Mouse (Mus musculus) ES-E14 (cell line): Measurements from ENCODE around the gene Zc3h15. TPM values are rescaled to one million over a fixed set of nuclear protein-coding genes. Genes with fewer than 3 reads are reported as not detected.

Source experiments
- DNase-seq: peaks from one replicate; pipeline ENCODE4 v3.0.0-alpha.2; 2013; ENCODE audit warnings: low read depth, low spot score
- H3K27ac ChIP-seq: 2 replicates; pipeline ENCODE4 v1.5.1; 2012; ENCODE audit warnings: low read depth, mild to moderate bottlenecking, low read length, moderate library complexity, mixed read lengths; ENCODE audit not compliant: poor library complexity, insufficient read depth, severe bottlenecking
- H3K36me3 ChIP-seq: 2 replicates; pipeline ENCODE4 v1.6.1; 2012; ENCODE audit warnings: mild to moderate bottlenecking, low read length, moderate library complexity, mixed read lengths; ENCODE audit not compliant: control insufficient read depth, poor library complexity, insufficient read depth, severe bottlenecking
- H3K4me1 ChIP-seq, 2 experiments: fragments of 150-350 bp in 1 of 2; sonication (generic) in 1 of 2; 2 replicates each; pipeline ENCODE4 v1.6.1; 2012; ENCODE audit warnings: low read length in 2 of 2, mild to moderate bottlenecking in 1 of 2, mixed read lengths in 1 of 2; ENCODE audit not compliant: control insufficient read depth in 2 of 2, insufficient read depth in 2 of 2, poor library complexity in 1 of 2
- H3K4me3 ChIP-seq, 2 experiments: fragments of 150-350 bp in 1 of 2; sonication (generic) in 1 of 2; 2 replicates each; pipeline ENCODE4 v1.5.1; 2012; ENCODE audit warnings: low read length in 2 of 2, low read depth in 1 of 2, mild to moderate bottlenecking in 1 of 2, mixed read lengths in 1 of 2; ENCODE audit not compliant: insufficient read depth in 1 of 2, poor library complexity in 1 of 2, severe bottlenecking in 1 of 2
- H3K9ac ChIP-seq: 2 replicates; pipeline ENCODE4 v1.6.1; 2012; ENCODE audit warnings: low read depth, mild to moderate bottlenecking, low read length, mixed read lengths; ENCODE audit not compliant: poor library complexity, insufficient read depth, severe bottlenecking
- H3K9me3 ChIP-seq: fragments of 150-350 bp; sonication (generic); 2 replicates; pipeline ENCODE4 v1.6.1; 2012; ENCODE audit warnings: low read depth, mild to moderate bottlenecking, low read length; ENCODE audit not compliant: control insufficient read depth, insufficient read depth
- CHD2 ChIP-seq: IDR thresholded peaks from 2 replicates; pipeline ENCODE4 v1.6.1; 2014; ENCODE audit warnings: mild to moderate bottlenecking, low read depth, low read length, inconsistent platforms
- HCFC1 ChIP-seq: IDR thresholded peaks from 2 replicates; pipeline ENCODE4 v1.6.1; 2012; ENCODE audit warnings: low read length, inconsistent platforms, borderline replicate concordance; ENCODE audit not compliant: insufficient read depth
- MAFK ChIP-seq: IDR thresholded peaks from 2 replicates; pipeline ENCODE4 v1.6.1; 2014; ENCODE audit warnings: mild to moderate bottlenecking, low read depth, low read length, inconsistent platforms; ENCODE audit not compliant: insufficient read depth
- ZC3H11A ChIP-seq: IDR thresholded peaks from 2 replicates; pipeline ENCODE4 v1.6.1; 2012; ENCODE audit warnings: low read depth, mild to moderate bottlenecking, inconsistent platforms, low read length, borderline replicate concordance
- ZNF384 ChIP-seq: IDR thresholded peaks from 2 replicates; pipeline ENCODE4 v1.6.1; 2012; ENCODE audit warnings: low read depth, low read length, inconsistent platforms
- in situ Hi-C, 2 experiments: fragments of 600-800 bp; cut with MboI; formaldehyde crosslinking; loops; one replicate each; pipeline ENCODE4 v1.15.1; 2025; ENCODE audit warnings: low sequenced_read_pairs in 2 of 2, inconsistent platforms in 1 of 2; ENCODE audit not compliant: unreplicated experiment in 2 of 2
- total RNA-seq: library from RNA; depleted of rRNA; stranded (reverse); fragments of 300-350 nt; gene quantifications from 2 replicates; pipeline ENCODE4 v1.2.3, GENCODE M21; 2012

Gene Zc3h15
- total RNA-seq, 1 experiment: 150 TPM

- Histone ChIP-seq H3K4me3 (no peak overlapping the region), H3K9me3 (no peaks in the 10 kb centered on the region), H3K4me1 (peaks cover 1 to 6% of the 10 kb centered on the region in 2 experiments; a peak in 2 of 4 replicates), H3K27ac (no peak overlapping the region), H3K36me3 (no peaks in the 10 kb centered on the region), H3K9ac (no peak overlapping the region)
- no peak for DNase-seq
- in situ Hi-C loops: no loop called here
- TF ChIP-seq CHD2 (no peak), MAFK (0 out of 2 replicates have a peak, but pooled peaks have one; percentile 52)
Measured at GRCm38 (mm10) chr2:83641993-83642392, 2.2 kb upstream of the Zc3h15 start.

GRCm38 (mm10) chr2:83648916-83649315, 4.7 kb downstream of the Zc3h15 start:
- Histone ChIP-seq H3K36me3 (no peaks in the 10 kb centered on the region), H3K4me3 (no peak overlapping the region), H3K4me1 (peaks cover 4 to 10% of the 10 kb centered on the region in 2 experiments), H3K27ac (no peak overlapping the region), H3K9ac (no peak overlapping the region), H3K9me3 (no peaks in the 10 kb centered on the region)
- TF ChIP-seq MAFK: no peak
- no peak for TF ChIP-seq CHD2
- TF ChIP-seq HCFC1: no peak
- TF ChIP-seq ZC3H11A: no peak
- TF ChIP-seq ZNF384: no peak
- in situ Hi-C loops: no loop called here
- DNase-seq: no peak

GRCm38 (mm10) chr2:83652606-83653005, 8.4 kb downstream of the Zc3h15 start:
- Histone ChIP-seq H3K36me3 (peaks cover 4% of the 10 kb centered on the region), H3K4me1 (peaks cover 3 to 4% of the 10 kb centered on the region in 2 experiments; a peak in 3 of 4 replicates), H3K9ac (no peak overlapping the region), H3K4me3 (no peak overlapping the region), H3K27ac (no peak overlapping the region), H3K9me3 (no peaks in the 10 kb centered on the region)
- in situ Hi-C loops: no loop called here
- no peak for TF ChIP-seq ZC3H11A
- TF ChIP-seq CHD2: no peak
- no peak for TF ChIP-seq HCFC1
- TF ChIP-seq MAFK: no peak
- no peak for TF ChIP-seq ZNF384
- no peak for DNase-seq

- H3K9me3 ChIP-seq: no peaks in the 10 kb centered on the region
- TF ChIP-seq ZNF384 (peak; percentile 80), CHD2 (no peak)
- H3K4me1 ChIP-seq: no peaks in the 10 kb centered on the region
- no peak overlapping the region for H3K27ac ChIP-seq
- peaks cover 14% of the 10 kb centered on the region for H3K36me3 ChIP-seq
- H3K4me3 ChIP-seq: no peak overlapping the region
- in situ Hi-C loops: no loop called here
- no peak overlapping the region for H3K9ac ChIP-seq
- DNase-seq: no peak
Measured at GRCm38 (mm10) chr2:83659279-83659678, 15.0 kb downstream of the Zc3h15 start.

- Histone ChIP-seq H3K36me3 (peaks cover 13% of the 10 kb centered on the region), H3K9me3 (no peaks in the 10 kb centered on the region), H3K4me3 (no peak overlapping the region), H3K27ac (no peak overlapping the region), H3K4me1 (no peaks in the 10 kb centered on the region), H3K9ac (no peak overlapping the region)
- TF ChIP-seq MAFK (no peak), ZC3H11A (no peak)
- in situ Hi-C loops: no loop called here
- DNase-seq: no peak
Measured at GRCm38 (mm10) chr2:83660114-83660513, 15.9 kb downstream of the Zc3h15 start.
